13 mouse cellular contexts compared by ENCODE assay signal in genomic region chr1:92338589-92338988, GRCm38 (mm10).
"Had no signal": no experiment of that assay in that cellular context is flagged by ENCODE, and none has a peak within 500 bp of the region (broad histone marks: within the 10 kb centered on the region; RNA-seq: fewer than 3 reads in every experiment).

No protein-coding gene starts in this region.

- H3K4me3 ChIP-seq: layer of hippocampus, adult 2 months; liver, embryonic 13.5 days had no signal

- H3K9me3 ChIP-seq: liver, embryonic 13.5 days had no signal

- H3K27ac ChIP-seq: kidney, postnatal 0 days; layer of hippocampus, adult 2 months; liver, embryonic 13.5 days; macrophage had no signal

- H3K36me3 ChIP-seq: liver, embryonic 13.5 days had no signal

- DNase-seq: kidney, adult 2 months; layer of hippocampus, adult 9-11 months; liver, embryonic 13.5 days; lung, embryonic 14.5 days; midbrain, embryonic 14.5 days; thymus, adult 18-20 months; thymus, postnatal 14 days; thymus, postnatal 4 days had no signal

- H3K27me3 ChIP-seq: liver, embryonic 13.5 days had no signal

- ATAC-seq: lung, postnatal 0 days had no signal

- H3K4me1 ChIP-seq: liver, embryonic 13.5 days had no signal

- H3K9ac ChIP-seq: liver, embryonic 13.5 days; lung, embryonic 14.5 days had no signal

- H3K4me2 ChIP-seq: liver, embryonic 13.5 days; lung, embryonic 14.5 days; midbrain, embryonic 11.5 days had no signal
